Mouse (Mus musculus): ENCODE data around the gene Gm11096. TPM values are rescaled to one million over a fixed set of nuclear protein-coding genes. Genes with fewer than 3 reads are reported as not detected.

Gene Gm11096
- not detected for polyA plus RNA-seq (2017; shearing (Covaris generic))

DNA sequence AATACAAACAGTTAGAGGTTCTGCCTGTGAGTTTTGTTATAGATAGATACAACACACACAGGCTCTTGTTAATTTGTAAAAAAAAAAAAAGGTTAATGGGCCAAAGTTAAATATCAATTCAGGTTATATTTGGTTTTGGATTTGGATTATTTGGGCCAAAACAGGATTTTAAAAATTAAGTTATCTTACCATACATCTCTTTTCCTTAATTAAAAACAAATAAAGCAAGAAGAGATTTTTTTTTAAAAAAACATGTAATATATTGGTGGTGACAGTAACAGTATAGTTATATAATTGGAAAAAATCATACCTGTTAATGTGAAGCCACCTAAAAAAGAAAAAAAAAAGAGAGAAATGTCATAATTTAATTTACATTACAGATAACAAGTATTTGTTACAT is at the start of gene Gm11096:
Gm11096 (plus strand) TSS at position 301 of the 400 bp plus-strand sequence.
- no peak for ATAC-seq

DNA sequence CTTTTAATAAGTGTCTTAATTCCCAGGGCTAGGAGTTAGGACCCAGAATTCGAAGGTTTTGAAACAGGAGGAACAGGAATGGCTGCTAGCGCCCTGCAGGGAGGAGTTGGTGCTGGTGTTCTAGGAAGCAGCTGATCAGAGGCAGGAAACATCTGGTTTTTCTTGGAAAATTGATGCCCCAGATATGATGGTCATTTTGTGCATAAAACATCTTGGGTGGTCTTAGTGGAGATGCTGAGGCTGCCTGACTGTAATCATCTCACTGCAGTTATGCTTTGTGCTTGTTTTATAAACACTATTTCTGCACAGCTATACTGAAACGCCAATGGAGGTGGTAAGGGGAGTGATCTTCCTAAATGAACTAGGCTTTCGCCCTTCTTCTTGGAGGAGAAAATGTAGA is 48.5 kb upstream of the Gm11096 start:
- ATAC-seq, result no peak

DNA sequence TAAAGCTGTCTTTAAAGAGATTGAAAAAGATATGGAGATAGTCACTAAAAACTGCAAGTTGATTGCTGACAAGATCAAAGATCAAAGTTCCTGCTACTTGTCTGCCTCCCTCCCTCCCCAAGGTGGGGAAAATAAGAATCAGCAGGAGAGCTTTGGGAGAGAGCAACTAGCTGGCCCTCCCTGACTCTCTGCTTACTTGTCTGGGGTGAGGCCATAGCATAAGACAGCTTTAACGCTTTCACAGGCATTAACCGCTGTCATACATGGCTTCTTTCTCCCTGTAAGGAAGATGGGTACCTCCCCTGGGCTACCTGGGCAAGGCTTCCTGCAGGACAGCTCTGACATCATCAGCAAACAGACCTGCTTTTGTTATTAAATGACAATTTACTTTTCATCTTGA is 47.4 kb upstream of the Gm11096 start:
- no peak for ATAC-seq

DNA sequence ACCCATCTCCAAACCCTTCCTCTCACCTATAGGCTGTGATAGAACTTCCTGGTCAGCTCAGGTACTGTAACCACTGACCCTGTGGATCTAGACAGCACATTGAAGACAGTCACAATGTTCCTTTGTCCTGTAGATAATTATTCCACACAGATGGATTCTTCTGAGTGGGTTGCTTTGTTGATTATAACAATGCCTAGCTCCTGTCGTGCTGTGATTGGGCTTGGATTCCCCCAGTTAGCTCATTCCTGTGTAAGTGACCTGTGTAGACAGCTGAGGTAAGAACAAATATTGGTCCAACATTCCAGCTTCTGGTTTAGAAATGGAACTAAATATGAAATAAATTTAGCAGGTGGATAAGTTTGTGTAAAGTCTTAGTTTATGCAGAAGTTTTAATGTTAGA is 44.1 kb upstream of the Gm11096 start:
- ATAC-seq, result no peak

DNA sequence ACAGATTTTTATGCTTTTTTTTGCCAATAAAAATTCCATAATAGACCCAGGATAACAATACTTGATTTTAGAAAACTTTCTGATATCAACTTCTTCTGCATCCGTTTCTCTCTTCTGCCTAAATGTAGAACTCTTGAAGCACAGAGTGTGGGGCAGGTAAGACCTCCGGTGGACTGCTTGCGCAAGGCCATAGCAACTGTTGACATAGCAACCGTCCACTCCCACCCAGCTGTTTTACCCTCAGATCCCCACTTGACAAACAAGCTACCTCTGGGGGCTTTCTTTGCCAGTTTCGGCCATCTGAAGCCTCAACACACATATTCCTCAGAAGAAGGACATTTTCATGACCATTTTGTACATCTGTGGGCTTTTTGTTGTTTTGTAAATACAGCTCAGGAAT is 41.2 kb upstream of the Gm11096 start:
- no peak for ATAC-seq

DNA sequence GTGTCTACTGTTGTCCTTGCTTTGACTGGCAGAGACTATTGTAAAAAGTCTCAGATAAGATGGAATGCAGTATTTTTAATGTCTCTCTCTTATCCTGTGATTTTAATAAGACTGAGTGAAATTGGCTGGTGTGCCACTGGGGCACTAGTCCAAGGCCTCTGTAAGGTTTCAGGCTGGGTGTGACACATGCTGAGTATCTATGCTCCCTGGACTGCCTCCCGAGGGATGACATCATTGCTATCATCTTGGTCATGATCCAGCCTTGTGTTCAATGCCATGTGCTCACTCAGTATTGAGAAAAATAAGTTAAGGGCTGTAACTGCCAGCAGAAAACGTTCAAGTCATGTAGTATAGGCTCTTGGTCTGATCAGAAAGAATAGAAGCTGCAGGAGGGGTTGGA is 38.9 kb upstream of the Gm11096 start:
- no peak for ATAC-seq

DNA sequence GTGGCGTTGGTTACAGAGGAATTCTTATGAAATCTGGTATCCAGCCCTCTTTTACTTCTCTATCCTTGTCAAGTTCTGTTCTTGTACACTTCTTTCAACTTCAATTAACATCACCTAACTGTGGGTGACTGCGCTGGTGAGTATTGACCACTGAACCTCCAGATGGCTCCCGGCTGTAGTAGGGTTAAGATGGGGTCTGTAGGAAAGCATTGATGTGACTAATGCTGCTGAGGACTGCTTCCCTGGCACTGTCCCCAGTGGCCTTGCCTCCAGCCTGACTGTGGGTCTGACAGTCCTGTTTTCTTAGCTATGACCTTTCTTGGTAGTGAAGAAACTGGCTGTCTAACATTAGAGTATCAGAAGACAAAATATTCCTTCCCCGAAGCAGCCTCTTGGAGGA is 38.4 kb upstream of the Gm11096 start:
- no peak for ATAC-seq

DNA sequence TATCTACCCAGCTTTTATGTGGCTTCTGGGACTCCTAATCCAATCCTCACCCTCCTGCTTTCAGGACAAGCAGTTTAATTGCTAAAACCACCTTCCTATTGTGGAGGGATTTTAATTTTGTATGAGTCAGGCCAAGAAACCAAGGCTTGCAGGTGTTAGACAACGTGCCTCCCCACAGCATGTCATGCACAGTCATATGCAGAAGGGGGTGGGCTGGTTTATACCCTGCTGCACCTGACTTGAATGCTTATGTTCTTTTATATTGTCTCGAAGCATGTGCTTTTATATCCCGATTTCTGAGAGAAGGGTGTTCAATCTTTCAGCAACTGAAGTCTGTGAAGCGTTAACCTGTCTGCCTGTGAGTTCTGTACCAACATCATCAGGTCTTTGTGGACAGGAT is 37.3 kb upstream of the Gm11096 start:
- ATAC-seq, result no peak

DNA sequence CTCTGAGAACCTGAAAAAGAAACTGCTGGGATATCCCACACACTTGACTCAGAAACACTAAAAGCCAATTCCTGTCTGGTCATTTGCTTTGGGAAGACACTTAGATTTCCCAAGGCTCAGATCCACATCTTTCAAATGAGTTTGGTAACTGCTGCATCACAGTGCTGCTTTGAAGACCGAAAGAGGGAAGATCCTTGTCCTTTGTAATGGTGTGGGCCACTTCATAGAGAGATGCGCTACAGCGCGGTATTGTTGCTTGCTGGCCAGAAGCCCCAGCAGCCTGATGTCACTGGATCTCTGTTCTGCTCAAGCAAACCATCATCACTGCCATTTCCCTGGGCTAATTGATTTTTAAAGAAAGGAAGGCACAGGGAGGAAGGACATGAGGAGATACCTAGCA is 28.8 kb upstream of the Gm11096 start:
- ATAC-seq, result no peak

DNA sequence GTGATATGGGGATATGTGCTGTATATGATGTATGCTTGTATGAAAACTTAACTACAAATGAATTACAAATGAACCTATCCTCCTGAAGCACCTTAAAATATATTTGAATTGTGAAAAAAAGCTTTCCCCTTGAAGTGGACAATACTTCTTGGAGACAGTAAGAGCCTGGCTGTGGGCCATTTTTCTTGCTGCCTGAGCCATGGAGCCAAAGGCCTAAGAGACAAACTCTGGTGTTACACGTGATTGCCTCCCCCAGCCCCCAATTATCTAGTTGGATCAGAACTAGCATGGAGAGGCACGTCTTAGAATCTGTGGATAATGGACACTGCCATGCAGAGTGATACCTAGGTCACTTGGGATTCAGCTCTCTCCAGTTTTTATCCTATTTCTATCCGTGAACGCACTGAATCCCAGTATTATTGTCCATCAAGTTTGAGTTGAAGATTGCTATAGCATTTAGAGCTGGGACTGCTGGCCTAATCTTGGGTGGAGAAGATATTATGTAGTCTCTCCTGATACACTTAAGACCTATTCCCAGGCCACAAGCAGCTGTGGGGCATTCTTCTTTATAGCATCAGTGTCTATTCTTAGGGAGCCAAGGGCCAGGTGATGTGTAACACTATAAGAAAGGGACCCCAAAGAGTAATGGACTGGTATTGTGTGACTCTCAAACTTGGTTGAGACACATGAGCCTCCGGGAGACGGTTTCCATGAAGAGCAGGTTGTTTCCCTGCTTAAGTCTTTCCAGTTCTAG is 25.0 kb upstream of the Gm11096 start:
- no peak for ATAC-seq

DNA sequence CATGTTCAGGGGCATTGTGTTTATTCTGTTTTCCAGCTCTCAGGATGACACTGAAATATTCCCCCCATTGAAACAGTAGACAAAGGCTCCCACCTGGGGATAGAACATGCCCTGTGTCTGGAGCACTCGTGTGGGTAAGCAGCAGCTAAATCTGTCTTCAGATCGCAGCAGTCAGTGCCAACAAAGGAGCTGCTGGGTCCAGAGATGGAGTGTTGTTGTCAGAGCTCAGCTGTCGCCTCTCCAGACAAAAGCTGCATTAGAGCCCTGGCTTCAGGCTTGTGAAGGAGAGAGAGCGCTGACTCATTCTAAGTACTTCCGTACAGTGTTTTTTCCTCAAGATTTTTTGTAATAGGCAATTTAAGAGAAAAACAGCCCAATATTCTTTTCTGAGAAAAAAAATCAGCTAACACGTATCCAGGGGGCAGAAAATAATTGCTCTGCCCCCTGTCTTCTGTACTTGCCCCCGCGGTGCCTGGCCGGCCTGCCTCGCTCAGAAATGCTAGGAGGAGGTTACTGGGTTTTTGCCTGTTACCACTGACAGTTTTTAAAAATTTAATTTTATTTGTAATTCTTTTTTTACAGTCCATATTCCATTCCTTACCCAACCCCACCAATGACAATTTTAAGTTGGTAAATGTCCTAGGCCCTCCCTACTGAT is 21.6 kb upstream of the Gm11096 start:
- no peak for ATAC-seq

DNA sequence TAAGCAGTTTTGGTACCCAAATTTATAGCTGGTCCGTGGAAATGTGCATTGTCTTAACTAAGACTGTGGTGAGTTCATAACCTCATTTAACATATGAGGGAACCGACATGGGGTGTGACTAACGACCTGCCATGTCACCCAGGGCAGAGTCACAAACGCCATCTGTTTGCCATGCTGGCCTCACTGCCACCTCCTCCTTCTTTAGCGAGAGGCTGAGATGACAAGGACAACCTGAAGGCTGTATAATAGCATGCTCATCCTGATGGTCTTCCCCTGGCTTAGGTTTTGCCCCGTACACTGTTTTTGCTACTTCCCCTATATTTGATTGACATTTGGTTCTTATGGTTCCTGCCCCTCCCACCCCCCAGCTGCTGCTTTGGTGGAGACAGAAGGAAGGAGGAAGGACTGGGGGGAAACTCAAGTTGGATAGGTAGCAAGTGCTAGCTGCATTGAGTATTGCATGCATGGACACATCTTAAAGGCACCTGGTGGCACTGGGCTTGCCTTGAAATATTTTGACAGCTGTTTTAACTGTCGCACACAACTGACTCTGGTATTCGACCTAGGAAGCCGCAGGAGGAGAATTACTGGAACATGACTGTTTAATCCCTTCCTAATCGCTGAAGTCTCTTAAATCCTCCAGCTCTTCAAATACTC is 17.2 kb upstream of the Gm11096 start:
- ATAC-seq, result no peak

DNA sequence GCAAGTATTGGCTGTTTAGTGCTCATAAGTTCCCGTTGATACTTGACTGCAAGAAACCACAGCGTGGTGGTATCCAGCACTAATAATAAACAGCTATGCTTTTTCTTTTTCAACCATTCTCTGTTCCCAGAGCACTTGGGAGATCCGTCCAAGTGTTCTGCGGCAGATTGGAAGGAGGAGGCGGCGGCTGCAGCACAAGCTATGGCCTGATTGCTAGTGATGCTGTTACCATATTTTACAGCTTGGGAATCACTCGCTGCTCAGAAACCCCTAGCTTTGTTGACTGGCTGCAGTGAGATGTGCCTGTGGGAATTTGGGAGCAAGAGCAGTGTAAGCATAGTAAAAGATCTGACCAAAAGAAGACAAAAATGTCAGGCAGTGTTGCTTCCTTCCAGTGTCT is 14.3 kb upstream of the Gm11096 start:
- no peak for ATAC-seq

DNA sequence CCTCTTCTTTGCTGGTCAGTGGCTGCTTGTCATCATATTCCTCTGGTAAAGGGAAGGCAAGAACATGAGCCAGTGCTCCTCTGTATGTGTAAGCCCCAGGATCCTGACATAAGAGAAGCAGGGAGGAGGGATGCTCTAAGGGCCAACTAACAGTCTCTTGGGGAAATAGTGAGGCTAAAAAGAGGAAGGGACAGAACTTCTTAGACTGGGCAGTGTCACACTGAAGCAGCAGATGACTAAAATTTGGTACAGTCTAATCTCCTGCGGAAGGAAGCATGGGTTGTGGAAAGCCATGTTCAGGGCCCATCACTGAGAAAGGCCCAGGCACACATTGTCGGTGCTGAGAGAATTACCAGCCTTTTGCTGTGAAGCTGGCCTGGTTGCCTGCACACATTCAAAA is 8.8 kb upstream of the Gm11096 start:
- no peak for ATAC-seq

DNA sequence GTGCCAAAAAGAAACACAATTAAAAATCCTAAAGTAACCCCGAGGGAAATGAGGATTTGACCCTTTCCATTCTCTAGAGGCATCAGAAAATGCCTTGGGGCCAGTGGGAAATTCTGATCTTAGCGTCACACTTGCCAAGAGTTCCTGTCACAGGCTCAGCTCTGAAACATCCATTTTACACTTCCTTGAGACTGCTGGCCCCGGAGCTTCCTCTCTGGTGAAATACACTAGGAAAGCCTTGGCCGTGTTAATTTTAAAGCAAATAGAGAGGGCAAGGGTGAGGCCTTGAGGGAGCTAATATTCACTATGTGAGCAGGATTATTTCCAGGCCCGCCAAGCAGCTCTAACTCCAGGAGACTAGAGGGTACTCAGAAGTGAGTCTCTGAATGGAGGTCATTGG is 8.4 kb upstream of the Gm11096 start:
- ATAC-seq, result no peak

DNA sequence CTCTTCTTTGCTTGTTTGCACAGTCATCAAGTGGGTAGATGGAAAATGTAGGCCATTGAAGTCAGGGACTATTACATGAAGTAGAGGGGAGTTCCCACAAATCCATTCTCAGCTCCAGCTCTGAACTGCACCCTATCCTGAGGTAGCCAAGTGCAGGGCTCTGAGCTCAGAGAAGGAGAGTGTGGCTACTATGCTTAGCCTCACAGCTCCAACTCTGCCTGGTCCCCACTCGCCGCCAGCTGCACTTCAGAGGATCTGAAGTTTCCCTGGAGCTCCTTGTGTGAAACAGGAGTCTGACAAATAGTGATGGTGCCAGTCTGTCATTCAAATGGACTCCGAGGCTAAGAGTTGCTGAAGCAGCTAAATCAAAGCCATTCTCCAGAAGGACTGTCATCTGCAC is 13.7 kb downstream of the Gm11096 start:
- ATAC-seq, result no peak

DNA sequence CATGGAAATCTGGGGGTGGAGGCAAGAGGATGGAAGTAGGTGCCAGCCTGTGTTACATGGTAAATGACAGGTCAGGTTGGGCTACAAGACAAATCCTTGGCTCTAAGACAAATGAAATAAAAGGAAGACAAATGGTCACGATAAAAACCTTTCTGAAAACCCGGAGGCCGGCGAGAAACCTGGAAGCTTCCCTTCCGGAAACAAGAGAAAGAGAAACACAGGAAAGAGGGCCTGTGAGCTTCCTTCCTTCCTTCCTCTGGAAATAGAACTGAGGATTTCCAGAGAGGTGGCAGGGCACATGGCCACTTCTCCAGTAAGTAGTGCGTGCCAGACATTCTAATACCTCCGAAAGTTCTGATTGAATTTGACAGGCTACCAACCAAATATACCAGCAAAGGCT is 14.4 kb downstream of the Gm11096 start:
- ATAC-seq, result no peak

DNA sequence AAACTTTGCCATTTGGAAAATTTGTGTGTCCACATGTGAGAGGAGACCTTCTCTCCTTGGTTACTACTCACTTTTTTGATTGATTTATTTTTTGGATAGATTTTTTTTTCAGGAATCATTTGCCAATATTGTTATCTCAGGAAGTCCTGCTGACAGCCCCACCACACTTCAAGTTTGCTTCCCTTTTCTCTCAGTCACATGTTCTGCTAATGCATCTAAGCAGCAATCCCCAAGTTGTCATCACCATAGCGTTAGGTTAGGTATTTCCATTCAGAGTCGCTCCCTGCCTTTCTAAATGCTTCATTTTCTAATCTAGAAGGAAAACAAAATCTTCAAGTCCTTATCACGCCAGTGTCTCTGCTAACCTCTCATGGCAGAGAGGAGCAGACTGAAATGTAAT is 17.8 kb downstream of the Gm11096 start:
- no peak for ATAC-seq

DNA sequence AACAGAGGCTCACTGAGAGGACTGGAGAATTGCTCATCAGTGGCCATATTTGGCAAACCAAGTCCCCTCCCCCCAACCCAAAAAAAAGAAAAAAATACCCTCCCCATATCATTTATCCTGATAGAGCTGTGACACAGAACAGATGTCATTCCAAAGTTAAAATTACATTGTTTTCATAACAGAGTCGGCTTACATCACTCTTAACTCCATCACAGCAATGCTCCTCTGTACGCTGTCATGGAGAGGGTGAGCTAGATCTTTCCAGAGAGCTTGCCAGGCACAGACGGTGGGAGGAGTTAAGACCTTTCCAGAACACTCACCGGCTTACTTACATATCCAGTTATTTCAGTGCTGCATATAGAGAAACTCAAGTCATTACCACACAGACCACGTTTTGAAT is 27.4 kb downstream of the Gm11096 start:
- no peak for ATAC-seq

DNA sequence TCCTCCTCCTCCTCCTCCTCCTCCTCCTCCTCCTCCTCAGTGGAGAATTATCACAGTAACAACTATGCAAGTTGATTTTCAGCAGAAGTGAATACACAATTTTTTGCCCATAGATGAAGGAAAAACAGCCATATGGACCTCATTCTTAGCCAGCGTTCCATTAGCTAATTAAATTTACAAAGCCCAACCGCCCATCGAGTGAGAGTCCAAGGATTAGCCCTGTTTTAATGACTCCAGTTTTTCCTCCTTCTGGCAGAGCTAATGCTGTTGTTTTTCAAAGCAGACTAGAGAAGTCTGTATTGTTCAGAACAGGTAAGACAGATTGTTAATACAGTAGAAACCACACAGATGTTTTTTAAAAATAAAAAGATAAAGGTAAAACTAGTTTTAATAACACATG is 31.8 kb downstream of the Gm11096 start:
- no peak for ATAC-seq

DNA sequence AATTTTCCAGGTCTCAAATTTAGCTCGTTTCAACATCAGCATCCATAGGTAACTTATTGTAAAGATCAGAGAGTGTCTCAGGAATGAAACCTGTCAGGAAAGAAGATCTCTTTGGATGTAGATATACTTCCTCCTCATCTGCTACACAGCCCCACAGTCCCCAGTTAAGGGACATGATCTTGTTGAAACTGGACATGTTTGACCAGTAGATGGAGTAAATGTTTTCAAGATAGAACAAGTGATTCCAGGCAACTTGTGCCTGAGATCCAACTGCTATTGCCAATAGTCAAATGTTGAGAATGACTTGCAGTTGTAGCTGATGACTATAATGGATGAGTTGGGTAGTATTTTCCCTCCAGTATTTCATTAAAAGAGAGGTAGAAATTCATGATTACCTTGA is 35.9 kb downstream of the Gm11096 start:
- no peak for ATAC-seq

DNA sequence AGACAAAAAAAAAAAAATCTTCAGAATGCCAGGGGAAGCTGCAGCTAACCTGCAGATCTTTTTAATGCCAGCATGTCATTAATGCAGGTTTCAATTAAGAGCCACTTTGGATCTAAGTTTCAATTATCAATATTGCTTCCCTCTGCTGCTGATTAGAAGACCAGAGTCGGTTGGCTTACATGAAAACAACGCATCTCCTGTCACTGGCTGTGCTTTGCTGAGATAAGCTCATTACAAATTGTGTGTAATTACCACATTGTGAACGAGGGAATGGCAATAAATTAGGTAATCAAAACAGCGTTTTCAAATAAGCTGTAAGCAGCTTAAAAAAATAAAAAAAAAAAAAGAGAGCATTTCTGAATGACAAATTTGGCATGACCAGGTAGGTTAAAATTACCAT is 38.2 kb downstream of the Gm11096 start:
- no peak for ATAC-seq

DNA sequence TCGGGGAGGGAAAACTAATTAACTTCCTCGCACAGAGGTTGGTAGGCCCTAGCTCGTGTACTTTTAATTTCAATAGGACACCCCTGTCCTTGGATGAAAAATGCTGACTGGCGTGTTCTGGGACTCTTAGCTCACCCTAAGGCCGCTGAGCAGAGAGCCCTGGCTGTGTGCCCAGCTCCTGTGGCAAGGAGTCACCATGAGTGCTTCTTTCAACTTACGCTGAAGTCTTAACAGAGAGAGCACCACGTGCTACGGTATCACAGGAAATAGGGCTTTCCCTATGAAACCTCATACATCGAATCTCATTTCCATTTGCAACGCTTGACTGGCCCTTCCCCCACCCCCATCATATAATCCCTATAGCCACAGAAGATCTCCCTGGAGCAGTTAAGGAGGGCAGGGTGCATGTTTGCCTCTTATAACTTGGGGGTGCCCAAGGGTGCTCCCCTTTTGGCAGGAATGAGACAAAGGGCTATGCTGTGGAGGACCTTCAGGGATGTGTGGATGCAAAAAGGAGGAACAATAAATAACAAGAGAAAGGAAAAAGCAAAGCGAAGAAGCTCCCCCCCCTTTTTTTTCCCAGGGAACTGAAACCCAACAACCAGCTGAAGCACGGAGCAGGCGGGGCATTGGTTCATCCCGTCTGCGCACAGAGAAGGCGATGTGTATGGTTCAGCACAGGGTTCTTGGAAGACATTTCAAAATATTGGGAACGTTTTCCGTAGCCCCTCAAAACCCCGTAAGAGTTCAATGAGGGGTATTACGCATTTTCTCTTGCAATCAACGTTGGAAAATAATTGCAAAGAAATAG is 39.0 kb downstream of the Gm11096 start:
- no peak for ATAC-seq

Measured in activated CD4-positive, CD25-positive, alpha-beta regulatory T cell, adult 4 months (primary cell).